Mouse (Mus musculus): ENCODE data around the gene Tnrc6c.

Tnrc6c gene

DNA sequence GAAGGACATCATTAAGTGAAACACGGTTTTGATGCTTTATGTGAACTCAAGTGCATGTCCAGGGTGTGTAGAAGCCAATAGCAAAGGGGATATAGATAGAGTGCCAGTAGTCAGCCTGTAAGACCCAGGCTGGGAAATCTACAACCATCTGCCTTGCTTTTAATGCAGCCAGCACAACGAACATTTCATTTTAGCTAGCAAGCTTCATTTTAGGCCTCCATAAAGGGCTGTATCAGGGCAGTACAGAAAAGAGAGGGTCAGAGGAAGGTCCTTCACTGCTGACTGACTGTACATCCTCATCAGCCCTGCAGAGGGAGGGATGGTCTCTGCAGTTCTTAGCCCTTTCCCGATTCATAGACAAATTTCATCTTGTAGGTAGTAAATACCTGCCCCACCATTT lies 23.0 kb downstream of the Tnrc6c start:
- no peak for DNase-seq

GRCm38 (mm10) chr11:117677594-117677993 lies 23.5 kb downstream of the Tnrc6c start:
- DNase-seq: no peak

DNA sequence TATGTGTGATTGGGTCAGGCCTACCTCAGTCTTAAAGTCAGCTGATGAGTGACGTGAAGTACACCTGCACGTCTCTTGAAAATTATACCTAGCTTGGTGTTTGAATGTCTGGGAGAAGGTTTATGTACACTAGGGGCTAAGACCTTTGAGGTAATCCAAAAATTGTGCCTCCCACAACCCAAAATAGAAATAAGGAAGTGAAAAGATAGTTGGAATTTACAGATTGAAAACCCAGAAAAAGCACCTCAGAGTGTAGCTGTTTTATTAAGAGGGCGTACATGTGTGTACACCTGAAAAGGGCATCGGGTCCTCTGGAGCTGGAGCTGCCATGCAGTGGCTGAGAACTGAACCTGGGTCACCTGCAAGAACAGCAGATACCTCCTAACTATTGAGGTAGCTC lies 24.1 kb downstream of the Tnrc6c start:
- no peak for DNase-seq

- no peak for DNase-seq
Observed at GRCm38 (mm10) chr11:117678740-117679139, 24.7 kb downstream of the Tnrc6c start.

DNA sequence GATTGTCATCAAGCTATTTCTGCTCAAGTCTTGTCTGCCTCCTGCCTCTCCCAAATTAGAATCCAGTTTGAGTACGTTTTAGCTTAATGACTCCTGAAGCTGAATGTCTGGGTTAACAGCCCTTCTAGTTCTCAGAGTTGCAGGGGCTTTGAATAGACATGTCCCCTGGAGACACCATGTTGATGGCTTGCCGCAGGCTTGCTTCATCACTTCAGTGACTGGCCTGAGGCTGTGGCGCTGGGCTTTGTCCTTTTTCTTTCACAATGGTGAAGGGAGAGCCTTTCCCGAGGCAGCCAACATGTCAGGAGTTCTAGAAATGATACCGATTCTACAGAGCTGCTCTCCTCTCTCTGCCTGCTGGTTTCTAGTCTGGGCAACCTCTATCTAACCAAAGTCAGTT lies 30.6 kb downstream of the Tnrc6c start:
- no peak for DNase-seq

DNA sequence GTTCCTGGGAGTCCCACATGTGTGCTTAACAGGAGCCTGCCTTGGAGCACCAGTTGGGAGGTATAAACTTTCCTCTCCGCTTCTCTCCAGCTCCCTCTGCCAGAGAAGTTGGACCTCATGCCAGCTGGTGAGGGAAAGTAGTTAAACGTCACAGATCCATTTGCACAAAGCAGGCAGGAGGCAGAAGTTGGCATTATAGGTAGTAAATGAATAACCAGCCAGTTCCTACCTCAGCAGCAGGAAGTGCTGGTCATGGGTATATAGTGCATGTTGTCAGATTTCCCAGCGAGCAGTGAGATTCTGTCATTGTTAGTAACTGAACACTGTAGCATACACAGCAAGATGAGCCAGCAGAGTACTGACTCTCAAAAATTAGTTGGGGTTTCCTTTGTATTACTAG lies 31.4 kb downstream of the Tnrc6c start:
- peak in 1 of 2 experiments; percentile 12 for DNase-seq

GRCm38 (mm10) chr11:117686021-117686420 lies 31.9 kb downstream of the Tnrc6c start:
- DNase-seq: peak; percentile 36 to 64

DNA sequence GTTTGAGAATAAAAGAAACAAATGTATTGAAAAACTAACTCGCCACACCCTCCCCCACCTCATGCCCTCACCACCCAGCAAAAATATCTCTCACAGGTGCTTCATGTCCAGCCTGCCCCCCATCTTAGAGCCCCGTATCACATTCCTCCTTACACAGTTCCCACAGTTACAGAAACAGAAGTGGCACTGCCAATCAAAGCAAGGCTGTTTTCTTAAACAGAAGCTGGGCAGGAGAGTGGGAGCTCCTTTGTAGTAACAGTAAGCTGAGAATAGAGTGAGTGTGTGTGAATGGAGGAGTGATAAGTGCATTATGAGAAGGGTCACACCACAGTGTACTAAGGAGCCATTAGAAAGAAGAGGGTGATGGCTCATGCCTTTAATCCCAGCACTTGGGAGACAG lies 34.5 kb downstream of the Tnrc6c start:
- no peak for DNase-seq

DNA sequence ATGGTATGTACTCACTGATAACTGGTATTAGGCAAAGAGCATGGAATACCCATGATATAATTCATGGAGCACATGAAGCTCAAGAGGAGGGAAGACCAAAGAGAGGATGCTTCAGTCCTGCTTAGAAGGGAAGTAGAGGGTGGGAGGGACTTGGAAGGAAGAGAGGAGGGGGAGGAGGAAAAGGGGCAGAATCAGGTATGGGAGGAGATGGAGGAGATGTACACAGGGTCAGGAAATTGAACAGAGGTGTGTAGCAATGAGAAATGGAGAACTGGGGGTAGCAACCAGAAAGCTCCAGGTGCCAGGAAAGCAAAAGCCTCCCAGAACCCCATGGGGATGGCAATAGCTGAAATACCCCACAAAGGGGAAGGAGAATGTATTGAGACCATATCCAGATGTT lies 37.2 kb downstream of the Tnrc6c start:
- DNase-seq: no peak

DNA sequence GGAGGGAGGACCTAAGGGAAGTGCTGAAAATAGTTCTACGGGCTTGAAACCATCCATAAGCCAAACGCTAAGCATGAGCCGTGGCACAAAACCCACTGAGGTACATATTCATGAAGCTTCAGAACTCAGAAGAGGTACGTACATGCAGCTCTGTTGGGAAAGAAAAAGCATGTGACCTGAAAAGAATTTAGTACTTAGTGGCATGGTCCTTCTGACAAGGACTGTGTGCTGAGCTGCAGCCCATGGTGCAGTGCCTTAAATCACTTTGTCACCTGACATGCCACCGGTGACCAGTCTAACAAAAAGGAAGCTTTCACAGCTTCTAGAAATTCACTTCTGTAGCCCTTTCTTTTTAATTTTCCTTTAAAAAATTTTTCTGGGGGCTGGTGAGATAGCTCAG lies 40.0 kb downstream of the Tnrc6c start:
- no peak for DNase-seq

DNA sequence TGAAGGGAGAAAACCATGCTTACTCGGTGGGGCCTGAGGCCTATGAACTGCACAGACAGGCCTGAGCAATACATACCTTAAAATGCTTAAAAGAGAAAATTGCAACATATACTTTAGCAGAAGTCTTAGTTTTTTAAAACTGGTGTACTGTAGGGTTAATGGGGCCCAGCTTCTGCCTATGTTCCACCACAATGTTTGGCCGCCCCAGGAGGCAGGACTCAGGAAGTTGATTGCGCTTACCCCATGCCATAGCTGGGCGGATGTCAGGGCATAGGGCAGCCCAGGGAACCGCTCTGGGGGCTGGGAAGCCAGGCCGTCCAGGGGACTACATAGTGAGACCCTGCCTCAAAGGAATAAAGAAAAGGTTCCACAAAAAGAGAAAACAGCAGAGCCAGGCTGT lies 42.5 kb downstream of the Tnrc6c start:
- DNase-seq: no peak

DNA sequence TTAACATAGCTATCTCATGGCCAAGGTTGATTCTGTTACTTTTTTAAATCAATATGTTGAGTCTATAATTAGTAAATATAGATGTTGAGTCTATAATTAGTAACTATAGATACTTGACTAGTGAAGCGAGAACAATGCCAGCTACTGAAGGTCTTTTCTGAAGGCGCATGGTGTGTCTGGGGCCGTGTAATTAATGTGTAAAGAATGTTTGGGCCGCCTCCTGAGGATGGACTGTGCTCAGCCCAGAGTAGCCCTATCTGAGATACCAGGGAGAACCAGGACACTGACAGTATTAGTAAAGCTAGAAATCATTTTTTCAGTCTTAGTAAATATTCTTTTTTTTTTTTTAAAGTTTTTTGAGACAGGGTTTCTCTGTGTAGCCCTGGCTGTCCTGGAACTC lies 46.8 kb downstream of the Tnrc6c start:
- no peak for DNase-seq

DNA sequence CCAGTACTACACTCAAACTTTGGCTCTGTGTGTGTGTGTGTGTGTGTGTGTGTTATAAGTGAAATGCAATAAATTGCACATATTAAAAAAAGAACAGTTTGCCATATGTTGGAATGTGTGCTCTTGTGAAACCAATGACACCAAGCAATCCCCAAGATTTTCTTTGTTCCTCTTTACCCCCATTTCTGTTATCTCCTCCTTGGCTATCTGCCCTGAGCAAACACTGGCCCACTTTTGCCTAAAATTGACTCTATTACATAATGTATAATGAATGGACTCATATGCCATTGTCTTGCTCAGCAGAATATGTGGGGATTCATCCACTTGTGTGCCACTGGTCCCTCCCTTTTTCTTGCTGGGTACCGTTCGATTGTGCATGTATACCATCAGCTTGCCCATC lies 52.2 kb downstream of the Tnrc6c start:
- no peak for DNase-seq

DNA sequence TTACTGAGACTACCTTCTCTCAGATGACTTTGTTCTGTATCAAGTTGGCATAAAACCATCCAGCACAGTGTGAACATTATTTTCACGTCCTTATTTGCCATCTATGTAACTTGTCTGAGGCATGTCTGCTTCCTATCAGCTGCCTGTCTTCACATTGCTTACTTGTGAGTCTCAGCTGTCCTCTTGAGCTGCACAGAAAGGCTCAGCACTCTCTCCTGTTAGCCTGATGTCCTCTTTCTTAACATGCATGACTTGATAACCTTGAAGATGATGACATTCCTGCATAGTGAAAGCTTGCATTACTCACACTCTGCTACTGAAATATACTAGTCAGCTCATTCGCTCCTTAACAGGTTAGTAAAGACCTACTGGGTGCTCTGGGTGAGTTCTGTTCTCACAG lies 53.1 kb downstream of the Tnrc6c start:
- no peak for DNase-seq

DNA sequence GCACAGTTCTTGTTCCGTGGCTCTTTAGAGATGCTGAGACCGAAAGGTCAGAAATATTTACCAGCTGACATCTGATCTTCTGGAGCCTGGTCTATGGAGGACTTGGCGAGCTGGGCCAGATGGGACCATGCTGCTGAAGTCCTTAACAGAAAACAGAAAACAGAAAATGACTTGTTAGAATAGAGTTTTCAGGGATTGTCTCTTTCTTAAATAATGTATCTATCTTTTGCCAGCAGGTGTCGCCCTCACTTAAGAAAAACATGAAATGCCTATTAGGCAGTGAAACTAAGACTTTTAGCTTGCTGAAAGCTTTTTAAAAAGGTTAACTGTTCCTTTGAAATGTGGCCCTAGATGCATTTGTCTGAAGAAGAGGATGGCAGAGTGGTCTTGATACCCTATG lies 55.2 kb downstream of the Tnrc6c start:
- peak in 1 of 2 experiments; percentile 54 for DNase-seq

DNA sequence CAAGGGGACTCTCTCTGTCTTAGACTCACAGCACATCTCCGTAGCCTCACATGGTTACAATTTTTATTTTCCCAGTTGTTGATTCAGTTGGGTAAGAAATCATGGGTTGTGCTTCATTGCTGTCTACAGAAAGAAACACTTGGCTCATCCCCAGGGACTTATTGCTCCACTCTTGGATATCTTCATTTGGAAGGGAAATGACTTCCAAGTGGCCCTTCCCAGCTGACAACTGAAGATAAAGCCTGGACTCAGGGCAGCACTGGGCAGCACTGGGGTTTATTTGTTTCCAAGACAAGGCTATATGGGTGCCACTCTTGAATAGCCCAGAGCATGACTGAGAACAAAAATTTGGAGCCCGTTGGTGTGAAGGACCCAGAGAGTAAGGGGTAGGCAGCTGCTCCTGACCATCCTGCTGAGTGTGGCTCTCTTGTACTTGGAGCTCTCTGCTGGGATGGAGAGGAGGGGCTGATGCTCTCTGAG lies 56.8 kb downstream of the Tnrc6c start:
- peak in 1 of 2 experiments; percentile 58 for DNase-seq

DNA sequence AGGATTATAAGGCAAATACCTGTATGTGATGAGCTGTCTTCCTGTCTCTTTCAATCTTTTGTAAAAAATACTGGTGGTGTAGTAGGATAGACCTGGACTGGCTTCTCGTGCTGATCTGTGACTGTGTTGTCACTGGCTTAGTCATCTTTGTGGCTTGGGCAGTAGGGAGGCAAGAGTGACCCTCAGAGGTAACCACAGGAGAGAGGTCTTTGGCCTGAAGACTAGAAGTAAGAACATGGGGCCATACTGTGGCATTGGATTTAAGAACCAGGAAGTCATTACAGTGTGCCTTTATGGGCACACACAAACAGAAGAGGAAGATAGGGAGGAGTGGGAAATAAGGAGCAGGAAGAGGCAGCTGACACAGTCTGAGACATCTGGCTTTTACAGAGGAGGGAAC lies 58.0 kb downstream of the Tnrc6c start:
- no peak for DNase-seq

DNA sequence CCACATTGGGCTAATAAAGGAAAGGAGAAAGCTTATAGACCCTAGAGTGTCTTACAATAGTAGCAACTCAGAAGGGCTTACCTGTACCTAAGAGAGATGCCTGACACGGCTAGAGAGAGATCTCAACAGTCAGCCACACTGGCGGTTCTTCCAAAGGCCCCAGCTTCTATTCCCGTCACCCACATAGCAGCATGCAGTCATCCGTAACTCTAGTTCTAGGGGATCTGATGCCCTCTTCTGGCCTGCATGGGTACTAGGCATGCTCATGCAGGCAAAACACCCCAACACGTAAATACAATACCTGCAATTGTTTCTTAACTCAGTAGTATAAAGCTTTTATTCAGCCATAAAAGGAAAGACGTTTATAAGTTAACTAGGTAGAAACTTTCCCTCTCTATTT lies 59.3 kb downstream of the Tnrc6c start:
- no peak for DNase-seq

DNA sequence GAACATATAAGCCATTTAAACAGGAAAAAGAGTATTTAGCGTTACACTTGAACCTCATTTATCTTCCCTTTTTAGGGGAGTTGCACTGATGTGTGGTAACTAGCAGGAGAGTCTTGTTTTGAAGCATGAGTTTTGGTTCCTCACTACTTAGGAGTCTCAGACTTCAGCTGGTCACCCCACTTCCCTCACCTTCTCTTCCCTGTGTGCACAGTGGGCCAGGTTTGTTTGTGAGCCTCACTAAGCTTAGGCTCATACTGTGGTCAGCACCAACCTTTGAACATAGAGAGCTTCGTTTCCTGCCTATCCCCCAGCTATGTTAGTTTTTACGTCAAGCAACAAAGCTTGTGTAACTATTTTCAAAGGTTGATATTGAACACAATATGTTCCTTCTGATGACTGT lies 64.7 kb downstream of the Tnrc6c start:
- no peak for DNase-seq

GRCm38 (mm10) chr11:117724604-117725301 lies 70.7 kb downstream of the Tnrc6c start:
- no peak for DNase-seq

DNA sequence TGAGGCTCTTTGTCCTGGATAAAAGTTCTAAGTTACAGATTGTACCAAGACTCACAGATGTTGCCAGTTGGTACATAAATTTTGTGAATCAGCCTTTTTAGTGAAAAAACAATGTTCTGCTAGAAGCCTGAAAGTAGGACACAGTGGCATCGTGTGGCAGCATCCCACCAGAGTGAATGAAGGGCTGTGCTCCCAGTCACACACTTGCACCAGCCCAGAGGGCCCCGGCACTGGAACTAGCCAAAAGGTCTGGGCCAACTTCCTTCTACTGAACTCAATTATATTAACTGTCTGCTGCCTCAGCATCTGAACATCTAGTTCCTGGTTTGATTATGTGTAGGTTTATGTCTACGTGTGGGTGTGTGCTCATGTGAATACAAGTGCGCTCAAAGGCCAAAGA lies 72.9 kb downstream of the Tnrc6c start:
- DNase-seq: no peak

GRCm38 (mm10) chr11:117728245-117728644 lies 74.2 kb downstream of the Tnrc6c start:
- no peak for DNase-seq

DNA sequence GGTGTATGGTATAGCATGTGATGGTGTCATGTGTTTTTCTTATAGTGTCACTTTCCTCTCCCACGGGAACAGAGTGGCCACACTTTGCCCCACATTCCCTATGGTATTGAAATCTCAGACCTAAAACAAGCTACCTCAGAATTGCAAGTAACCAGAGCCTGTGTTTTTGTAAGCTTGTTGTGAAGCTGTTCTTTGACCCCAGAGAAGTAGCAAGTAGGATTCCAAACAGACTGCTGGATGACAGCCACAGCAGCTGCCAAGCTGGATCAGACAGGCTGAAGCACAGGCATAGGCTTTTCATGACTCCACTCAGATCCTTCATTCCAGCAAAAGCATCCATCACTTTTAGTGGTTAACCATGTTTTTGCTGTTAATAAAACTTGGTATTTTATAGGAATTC lies 74.8 kb downstream of the Tnrc6c start:
- DNase-seq: peak in 1 of 2 experiments; percentile 50

DNA sequence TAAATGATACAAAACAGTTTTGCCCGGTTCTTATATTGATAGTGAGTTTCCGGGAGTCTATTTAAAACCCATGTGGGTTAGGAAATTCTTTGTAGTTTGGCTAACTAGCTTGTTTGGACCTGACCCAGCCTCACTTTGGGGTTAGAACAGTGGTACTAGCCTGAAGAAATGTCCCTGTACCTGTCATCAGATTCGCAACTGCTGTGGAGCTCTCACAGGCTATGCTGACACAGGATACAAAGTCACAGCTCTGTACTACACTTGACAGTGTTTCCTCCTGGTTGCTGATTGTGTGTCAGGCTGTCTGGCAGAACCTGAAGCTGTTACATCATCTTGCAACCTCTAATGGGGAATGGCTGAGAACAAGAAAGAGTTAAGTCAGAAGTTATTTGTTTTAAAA lies 75.3 kb downstream of the Tnrc6c start:
- peak in 1 of 2 experiments; percentile 24 for DNase-seq

- DNase-seq: no peak
Observed at GRCm38 (mm10) chr11:117729798-117730489, 75.9 kb downstream of the Tnrc6c start.
